Mouse (Mus musculus): Measurements from ENCODE around the gene Zfp105. TPM values are rescaled to one million over a fixed set of nuclear protein-coding genes. Genes with fewer than 3 reads are reported as not detected.

Gene Zfp105
- polyA plus RNA-seq, 1 experiment, result 4.7 TPM

DNA sequence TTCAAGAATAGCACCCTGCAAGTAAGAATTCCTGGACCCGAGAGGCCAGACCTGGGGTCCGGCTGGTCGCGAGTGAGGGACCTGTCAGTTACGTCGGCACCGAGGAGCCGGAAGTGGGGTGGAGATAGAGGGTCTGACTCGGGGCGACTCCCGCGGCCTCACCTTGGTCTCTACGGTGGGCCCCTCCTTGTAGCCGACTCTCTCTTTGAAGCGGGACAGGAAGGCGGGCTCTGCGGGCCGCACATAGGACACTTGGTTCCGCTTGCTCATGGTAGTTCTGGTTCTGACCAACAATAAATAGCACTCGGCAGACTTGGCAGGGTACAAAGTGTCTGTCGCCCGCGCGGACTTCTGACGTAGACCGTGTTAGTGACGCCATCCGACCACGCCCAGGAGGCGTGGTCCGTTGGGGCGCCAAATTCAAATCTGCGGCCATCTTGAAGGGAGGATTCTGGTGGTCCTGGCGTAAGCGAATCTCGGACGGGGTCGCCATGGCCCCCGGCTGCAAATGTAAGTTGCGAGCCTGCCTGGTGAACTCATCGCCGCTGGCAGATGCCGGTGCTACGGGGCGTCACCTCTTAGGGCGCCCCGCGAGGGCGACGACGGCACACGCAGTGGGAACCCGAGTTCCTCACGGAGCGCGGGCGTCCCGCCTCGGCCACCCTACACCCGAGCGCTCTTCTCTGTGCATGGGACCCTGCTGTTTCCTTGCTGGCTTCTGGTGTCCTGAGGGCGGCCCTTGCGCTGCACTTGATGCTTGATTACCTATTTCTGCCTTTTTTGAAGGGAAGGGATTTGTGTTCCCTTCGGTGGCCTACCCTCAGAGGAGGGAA is 28.0 kb downstream of the Zfp105 start, which contains the start of the genes 1110059G10Rik and Kif15:
Gene 1110059G10Rik (minus strand): TSS at position 358 of the 833 bp plus-strand sequence.
Gene Kif15 (plus strand): TSS at position 404 of the 833 bp plus-strand sequence.
- TF ChIP-seq CTCF (IDR thresholded peaks at IDR 0.05; ENCODE audit: extremely low read depth, insufficient read depth, low read length) (no peak), POLR2A (IDR thresholded peaks at IDR 0.05; ENCODE audit: extremely low read depth, insufficient read depth, low read length) (peak; percentile 82)
- Histone ChIP-seq H3K27ac (ENCODE audit: insufficient read depth, low read length) (peak within 1 kb of the TSS; percentile 91), H3K4me1 (ENCODE audit: control insufficient read depth, insufficient read depth, low read length) (peaks cover 1% of the 10 kb centered on the region; the same call in 1 of the 2 replicates), H3K4me3 (ENCODE audit: insufficient read depth, low read length) (peak within 1 kb of the TSS; percentile 98)

Other genes starting within 250 kb of the Zfp105 start
- not detected in 2 replicates for gene Topaz1, start 175.7 kb upstream of the Zfp105 start, polyA plus RNA-seq (2012; rRNA removed)
- gene Tcaim, start 117.5 kb upstream of the Zfp105 start, polyA plus RNA-seq (2012; rRNA removed), result 12.2 and 12.8 TPM in 2 replicates
- not detected in 2 replicates for gene Gm35549, start 79.0 kb upstream of the Zfp105 start, polyA plus RNA-seq (2012; rRNA removed)
- gene Zfp445, start 57.1 kb upstream of the Zfp105 start, polyA plus RNA-seq (2012; rRNA removed), result 140 and 156 TPM in 2 replicates
- 3.0 and 3.3 TPM in 2 replicates for gene Zkscan7, start 37.4 kb upstream of the Zfp105 start, polyA plus RNA-seq (2012; rRNA removed)
- gene 1110059G10Rik, start 27.9 kb downstream of the Zfp105 start, polyA plus RNA-seq (2012; rRNA removed), result 18.9 and 20.0 TPM in 2 replicates
- gene Kif15, start 28.0 kb downstream of the Zfp105 start, polyA plus RNA-seq (2012; rRNA removed), result 0.79 and 0.92 TPM in 2 replicates
- gene Tmem42, start 98.3 kb downstream of the Zfp105 start, polyA plus RNA-seq (2012; rRNA removed), result 38.5 and 38.7 TPM in 2 replicates
- 0.86 and 0.93 TPM in 2 replicates for gene Tgm4, start 111.7 kb downstream of the Zfp105 start, polyA plus RNA-seq (2012; rRNA removed)
- 73.6 and 75.1 TPM in 2 replicates for gene Zdhhc3, start 190.1 kb downstream of the Zfp105 start, polyA plus RNA-seq (2012; rRNA removed)
- gene Exosc7, start 190.1 kb downstream of the Zfp105 start, polyA plus RNA-seq (2012; rRNA removed), result 60.8 and 65.1 TPM in 2 replicates
- 4.0 and 4.5 TPM in 2 replicates for gene Clec3b, start 227.9 kb downstream of the Zfp105 start, polyA plus RNA-seq (2012; rRNA removed)